Mouse (Mus musculus): ENCODE results near the gene Ankk1.

DNA sequence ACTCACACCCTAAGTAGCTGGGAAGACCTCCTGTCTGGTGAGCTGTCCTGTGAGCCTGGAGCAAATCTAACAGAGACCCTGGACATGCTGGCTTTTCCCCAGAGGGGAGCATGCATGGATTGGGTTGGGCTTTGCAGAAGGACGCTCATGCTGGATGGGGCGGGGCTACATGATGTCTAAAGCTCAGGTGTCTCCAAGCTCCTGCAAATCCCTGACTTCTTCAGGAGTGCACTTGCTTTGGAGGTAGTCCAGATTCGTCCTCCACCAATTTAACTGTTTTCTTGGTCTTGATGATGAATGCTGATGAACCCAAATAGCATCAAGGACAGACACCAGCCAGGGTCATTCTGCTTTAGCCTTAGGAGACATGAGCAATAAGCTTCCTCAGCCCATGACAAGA lies 23.7 kb upstream of the Ankk1 start:
- no peak for TF ChIP-seq CTCF (IDR thresholded peaks at IDR 0.05)
- no peak for TF ChIP-seq EP300 (IDR thresholded peaks at IDR 0.05)

All from lung, postnatal 0 days (tissue).